Mouse (Mus musculus) adipocyte (in vitro differentiated cells): Measurements from ENCODE around the gene Prpf6.

ENCODE experiments used
- DNase-seq: peaks from one replicate; pipeline ENCODE4 v3.0.0-alpha.2; 2016; ENCODE audit warnings: low spot score

Prpf6 gene

DNA sequence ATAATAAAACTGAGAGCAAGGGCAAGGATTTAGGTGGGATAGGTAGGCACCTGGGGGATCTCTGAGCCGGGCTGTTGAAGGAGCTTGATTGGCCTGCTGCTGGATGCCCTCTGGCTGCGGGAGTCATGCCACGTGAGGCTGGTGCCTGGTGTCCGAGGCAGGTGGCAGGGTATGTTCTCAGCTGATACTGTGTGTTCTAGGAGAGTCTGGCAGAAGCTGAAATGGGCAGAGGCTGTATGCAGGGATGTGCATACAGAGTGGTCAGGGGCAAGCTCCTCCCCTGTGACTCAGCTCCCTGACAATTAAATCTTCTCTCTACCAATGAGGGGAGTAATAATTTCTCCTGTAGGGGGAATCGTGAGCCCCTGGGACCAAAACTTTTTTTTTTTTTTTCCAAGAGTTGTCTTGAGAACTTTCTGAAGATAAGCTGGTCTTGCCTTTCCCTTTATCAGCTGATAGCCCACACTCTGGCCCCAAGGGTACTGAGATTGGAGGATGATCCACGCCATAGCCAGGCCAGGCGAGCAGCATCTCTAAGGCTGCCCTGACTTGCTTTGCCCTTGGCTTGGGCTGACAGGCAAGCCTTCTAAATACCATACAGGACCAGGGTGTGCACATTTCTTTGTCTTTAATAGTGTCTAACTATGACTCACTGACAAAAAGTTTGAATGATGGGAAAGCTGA, 5.9 kb downstream of the Prpf6 start:
- DNase-seq: no peak

DNA sequence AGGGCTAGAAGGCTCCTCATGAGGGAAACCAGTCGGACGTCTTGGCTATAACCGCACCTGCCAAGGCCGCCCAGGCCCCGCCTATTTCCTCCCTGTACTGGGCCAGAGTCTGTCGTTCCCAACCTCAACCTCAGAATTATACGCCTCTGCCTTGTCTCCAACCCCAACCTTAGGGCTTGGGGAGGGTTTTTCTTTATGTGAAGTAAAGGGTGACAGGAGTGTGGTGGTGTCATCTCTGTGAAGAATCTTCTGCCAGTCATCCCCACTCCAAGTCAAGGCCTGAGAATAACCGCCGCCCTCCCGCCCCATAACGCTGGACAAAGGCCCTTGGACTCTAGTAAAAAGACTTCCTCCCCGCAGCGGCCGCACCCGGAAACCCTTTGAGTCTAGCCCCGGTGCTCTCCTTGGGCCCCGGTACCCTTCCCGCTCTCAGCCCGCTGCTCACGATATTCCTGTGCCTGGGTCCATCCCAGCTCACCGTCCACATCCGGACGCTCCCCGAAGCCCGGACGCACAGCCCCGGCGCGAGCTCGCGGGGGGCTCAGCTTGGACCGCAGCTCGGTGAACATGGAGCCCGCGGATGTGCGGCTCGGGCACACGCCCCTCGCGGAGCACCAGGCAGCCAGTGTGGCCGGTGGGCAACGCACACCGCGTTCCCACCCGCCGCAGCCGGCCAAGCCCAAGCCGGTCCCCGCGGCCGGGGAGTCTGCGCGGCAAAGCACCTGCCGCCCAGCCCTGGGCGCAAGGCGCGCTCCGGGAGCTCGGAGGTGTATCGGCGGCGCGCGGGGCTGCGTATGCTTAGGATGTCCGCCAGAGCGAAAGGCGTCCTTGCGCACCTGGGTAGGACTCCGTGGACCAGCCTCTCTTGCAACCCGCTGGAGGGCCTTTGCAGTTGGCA, 7.0 kb downstream of the Prpf6 start, which contains the start of gene Samd10:
Gene Samd10 (minus strand): TSS at position 759 of the 898 bp plus-strand sequence.
- no peak for DNase-seq

DNA sequence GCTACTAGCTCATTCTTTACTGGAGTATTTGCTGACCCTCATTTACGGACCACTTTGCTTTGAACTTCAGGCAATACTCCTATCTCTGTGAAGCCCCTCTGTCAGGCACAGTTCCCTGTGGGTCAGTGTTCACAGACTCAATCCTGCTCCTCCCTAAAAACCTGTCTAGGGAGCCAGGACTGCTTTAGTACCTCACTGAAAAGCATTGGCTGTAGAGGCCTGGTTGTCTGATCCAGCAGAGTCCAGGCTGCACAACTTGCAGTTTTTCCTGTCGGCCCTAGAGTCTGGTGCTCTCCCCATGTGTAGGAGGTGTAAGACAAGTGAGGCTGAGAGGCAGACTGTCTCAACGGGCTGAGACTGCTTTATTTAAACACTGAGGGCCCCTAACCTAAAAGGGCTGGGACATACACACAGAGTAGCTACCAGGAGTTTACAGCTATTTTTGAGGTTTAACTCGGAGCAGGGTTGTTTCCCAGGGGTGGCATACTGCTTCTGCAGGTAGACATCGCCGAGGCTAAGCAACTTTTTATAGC, 8.6 kb downstream of the Prpf6 start:
- no peak for DNase-seq

DNA sequence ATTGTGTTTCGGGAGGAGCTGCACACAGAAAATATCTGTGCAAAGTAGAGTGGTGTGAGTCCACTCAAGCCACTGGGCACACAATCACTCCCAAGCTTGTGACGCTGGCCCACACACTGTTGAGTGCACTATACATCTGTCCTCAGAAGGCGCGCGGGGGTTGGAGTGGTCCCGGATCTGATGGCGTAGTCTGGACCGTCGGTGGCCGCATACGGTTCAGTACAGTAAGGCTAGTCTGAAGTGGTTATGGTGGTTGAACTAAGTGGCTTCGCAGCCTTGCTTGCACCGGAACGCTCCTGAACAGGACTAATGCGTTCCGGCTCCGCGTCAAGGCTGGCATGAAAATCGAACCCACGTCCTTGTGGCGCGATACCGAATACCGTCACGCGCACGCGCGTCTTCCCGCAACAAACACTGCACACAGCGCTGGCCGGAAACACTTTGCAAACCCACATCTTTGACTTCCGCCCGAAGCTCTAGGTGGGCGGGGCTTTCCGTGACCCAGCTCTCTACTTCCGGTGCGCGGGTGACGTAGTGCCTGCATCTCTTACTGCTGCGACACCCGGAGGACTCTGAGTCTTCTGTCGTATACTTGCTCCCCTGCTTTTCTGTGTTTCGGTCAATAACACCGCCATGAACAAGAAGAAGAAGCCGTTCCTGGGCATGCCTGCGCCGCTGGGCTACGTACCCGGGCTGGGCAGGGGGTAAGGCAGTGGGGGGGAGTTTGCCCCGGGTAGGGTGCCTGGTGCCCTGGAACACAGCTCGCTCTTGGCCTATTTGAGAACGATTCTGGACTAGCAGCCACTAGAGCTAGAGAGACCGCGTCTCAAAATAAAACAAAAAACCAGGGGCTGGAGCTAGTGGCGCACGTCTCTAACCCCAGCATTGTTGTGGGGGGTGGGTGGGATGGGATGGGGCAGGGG, 9.4 kb downstream of the Prpf6 start:
- peak; percentile 99 for DNase-seq

DNA sequence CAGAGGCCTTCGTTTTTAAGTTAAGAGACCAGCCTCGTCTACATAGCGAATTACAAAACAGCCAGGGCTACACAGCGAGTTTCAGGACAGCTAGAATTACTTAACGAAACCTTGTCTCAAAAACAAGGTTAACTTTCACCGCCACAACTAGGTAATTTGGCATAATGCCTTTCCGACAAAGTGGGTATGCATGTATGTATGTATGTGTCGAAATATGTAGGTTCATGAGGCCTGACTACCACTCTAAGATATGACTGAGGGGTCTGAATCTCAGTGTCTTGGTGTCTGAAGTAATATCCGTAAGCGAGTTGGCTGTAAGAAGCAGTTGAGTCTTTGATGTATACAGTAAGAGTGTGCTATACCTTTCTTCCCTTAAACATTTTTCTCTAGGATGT, 10.1 kb downstream of the Prpf6 start:
- peak; percentile 24 for DNase-seq

DNA sequence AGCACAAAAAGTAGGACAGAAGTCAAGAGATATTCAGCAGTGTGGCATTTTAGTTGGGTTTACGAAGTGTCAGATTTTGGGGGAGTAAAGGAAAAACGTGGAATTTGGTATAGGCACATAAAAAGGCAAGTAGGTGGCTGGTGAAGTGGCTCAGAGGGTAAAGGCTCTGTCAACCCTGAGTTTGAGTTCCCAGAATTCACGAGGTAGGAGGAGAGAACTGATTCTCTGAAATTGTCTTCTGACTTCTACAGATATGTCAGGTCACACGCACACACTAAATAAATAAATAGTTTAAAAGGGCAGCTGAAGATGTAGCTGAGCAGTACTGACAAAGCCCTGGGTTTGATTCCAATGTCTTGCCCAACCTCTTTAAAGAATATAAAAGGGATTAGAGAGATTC, 10.7 kb downstream of the Prpf6 start:
- no peak for DNase-seq

DNA sequence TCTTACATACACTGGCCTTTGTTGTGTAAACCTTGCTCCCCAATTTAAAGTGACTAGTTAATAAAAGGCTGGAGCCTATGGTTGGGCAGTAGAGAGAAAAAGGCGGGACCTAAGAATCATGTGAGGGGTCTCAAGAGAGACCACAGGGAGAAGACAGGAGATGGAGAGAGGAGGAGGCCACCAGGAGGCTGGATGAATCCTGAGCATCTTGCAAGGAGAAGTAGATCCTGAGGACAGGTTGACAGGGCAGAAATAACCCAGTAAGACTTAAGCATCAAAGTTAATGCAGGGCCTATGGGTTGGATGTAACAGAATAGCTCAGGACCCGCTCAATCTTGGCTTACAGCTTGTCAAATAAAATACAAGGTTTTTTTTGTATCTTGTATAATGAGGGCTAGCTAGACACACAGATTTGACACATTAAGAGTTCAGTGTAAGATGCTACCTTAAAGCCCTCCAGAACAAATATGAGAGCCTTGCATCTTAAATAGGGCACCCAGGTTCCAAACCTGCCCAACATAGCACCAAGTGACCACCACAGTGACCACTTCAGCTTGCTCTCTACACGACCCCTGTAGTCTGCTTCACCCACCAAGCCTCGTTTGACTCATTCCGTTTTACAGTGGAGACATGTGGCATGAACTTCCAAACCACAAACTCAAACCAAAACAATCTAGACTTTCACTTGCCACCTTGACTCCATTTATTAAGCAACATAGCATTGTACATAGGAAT, 27.3 kb downstream of the Prpf6 start:
- no peak for DNase-seq

DNA sequence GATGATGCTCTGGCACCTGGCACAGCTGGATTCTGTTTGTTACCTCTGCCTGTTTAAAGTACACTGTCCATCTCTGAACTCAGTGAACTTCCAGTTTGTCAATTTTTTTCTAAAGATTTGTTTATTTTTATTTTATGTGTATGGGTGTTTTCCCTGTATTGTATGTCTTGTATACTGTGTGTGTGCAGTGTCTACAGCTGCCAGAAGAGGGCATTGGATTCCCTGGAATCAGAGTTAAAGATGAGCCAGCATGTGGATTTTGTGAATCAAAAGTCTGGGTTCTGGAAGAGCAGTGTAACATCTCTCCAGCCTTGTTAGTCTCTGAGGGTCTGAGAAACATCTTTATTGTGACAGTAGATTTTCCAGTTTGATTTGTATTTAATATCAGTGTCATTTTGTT, 31.7 kb downstream of the Prpf6 start:
- DNase-seq: no peak

DNA sequence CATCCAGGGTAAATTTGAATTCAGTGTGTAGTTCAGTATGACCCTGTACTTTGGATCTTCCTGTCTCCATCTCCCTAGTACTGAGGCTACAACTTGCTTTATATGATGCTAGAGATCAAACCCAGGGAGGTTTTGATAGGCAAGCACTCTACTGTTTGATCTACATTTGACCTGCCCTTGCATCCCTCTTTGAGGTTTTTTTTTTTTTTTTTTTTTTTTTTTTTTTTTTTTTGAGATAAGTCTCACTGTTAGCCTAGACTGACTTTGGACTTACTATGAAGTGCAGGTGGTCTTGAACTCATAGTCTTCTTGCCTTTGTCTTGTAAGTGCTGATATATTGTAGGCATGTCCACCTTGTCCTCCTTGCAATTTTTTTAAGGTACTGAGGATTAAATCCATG, 36.8 kb downstream of the Prpf6 start:
- no peak for DNase-seq

DNA sequence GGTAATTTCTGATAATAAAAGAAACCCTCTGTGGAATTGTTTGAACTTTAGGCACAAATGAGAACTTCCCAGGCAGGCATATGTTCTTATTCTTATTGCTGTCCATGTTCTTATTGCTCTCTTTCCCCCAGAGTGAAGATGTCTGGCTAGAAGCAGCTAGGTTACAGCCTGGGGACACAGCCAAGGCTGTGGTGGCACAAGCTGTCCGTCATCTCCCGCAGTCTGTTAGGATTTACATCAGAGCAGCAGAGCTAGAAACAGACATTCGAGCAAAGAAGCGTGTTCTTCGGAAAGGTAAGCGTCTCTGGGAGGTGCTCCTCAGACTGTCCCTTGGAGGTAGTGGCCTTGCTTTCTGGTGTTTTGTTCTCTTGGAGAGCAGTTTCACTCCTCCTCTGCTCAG, 41.0 kb downstream of the Prpf6 start:
- no peak for DNase-seq

DNA sequence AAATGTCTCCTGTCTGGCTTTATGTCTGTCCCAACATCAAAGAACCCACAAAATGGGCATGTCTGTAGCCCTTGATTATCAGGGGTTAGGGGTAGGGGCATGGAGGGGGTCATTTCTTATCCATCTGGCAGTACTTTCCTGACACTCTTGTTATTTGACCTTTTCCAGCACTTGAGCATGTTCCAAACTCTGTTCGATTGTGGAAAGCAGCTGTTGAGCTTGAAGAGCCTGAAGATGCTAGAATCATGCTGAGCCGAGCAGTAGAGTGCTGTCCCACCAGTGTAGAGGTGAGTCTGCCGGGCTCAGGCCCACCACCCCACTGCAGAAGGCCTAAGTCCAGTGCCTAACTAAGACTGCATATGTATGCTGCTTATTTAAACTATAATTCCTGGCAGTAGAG, 44.2 kb downstream of the Prpf6 start:
- DNase-seq: no peak

DNA sequence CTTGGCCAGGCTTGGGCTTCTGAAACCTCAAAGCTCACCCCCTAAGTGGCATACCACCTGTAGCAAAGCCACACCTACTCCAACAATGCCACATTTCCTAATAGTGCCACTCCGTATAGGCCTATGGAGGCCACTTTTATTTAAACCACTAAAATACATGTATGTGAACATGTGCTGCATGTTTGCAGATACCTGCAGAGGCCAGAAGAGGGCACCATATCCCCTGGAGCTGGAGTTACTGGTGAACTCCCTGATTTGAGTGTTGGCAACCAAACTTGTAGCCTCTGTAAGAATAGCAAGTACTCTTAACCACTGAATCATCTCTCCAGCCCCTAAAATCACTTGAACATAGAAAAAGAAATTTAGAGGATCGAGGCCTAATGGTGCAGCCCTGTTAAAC, 52.7 kb downstream of the Prpf6 start:
- peak; percentile 60 for DNase-seq

DNA sequence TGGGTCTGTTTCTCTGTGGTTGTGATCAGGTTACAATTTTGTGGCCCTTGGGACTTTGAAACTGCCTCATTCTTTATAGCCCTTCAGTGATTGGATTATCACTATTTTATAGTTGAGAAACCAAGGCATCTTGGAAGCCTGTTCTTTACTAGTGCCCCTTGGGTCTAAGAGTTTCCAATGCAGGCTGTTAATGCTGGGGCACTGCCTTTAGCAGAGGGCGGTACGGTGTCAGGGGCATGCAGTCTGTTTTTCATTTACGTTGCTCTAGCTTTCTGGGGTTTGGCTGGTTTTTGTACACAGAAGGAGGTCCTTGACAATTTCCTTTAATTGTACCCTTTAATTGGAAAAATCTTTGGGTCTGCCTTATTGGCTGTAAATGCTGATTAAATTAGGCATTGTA, 54.0 kb downstream of the Prpf6 start:
- no peak for DNase-seq

DNA sequence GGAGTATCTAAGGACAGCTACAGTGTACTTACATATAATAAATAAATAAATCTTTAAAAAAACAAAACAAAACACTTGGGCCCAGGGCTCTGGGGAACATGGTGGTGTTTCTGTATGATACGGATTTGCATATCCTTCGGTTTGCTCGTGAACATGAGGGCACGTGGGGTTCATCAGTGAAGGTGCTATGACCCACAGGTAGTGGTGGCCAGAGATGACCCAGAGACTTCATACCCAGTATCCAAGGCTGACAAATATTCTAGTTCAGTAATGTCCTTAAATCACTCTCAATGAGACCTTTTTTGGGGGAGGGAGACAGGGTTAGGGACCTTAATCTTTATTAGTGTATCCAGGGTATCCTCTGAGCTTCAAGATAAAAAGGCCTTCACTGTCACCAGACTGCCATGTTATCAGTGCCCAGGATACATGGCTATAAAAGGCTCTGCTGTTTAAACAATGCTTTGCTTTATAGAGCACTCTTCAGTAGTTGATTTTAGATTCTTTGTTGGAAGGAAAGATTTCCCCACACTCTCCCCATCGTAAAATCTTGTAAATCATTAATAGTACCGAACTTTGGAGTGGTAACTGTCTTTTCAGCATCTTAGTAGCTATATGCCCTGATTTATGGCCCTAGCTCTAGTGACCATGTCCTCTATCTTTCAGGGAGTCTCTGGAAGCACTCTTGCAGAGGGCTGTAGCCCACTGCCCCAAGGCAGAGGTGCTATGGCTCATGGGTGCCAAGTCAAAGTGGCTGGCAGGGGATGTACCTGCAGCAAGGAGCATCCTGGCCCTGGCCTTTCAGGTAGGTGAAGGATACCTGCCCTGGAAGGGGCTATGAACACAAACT, 55.2 kb downstream of the Prpf6 start:
- no peak for DNase-seq

DNA sequence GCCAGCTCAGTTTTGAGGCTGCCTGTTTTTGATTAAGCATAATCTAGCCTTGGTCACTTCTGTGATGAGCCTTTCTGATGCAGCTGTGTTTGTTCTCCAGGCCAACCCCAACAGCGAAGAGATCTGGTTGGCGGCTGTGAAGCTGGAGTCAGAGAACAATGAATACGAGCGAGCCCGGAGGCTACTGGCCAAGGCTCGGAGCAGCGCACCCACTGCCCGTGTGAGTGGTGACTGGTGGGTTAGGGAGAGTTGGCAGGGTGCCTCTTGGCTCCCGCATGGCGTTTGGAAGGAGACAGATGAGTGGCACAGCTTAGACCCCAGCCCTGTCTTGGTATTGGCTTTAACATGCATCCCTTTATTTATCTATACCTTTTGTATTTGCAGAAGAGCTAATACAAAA, 57.3 kb downstream of the Prpf6 start:
- DNase-seq: no peak

DNA sequence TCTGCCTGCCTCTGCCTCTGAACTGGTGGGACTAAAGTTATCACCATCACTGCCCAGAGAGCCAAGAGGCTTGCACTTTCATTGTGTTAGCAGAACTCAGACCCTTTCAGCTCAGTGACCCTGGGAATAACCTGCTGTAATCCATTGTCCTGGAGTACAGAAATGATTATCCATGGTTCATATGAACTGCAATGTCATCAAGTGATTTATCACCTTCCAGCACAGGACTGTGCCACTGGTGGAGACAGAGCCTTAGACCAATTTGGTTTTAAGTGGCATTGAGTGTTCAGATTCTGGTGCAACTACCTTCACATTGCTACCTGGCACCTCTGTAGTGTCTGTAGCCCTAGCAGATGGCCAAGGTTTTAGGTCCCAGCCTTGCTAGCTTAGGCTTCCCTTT, 61.4 kb downstream of the Prpf6 start:
- DNase-seq: no peak

DNA sequence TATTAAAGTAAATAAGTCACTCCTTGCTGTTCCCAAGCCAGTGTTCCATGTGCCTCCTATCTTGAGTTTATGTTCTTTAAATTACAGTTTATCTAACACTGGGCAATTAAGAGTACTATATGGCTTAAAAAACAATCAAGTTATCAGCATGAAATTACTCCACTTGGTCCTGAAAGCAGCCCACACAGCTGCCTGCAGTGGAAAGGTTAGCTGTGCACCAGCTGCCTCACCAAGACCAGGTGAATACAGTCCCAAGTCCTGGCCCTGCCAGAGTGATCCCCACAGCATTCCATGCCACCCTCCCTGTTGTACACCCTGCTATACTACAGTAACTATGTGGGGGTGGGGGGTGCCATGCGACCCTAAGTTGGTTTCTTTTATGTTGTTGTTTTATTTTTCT, 61.9 kb downstream of the Prpf6 start:
- DNase-seq: no peak

DNA sequence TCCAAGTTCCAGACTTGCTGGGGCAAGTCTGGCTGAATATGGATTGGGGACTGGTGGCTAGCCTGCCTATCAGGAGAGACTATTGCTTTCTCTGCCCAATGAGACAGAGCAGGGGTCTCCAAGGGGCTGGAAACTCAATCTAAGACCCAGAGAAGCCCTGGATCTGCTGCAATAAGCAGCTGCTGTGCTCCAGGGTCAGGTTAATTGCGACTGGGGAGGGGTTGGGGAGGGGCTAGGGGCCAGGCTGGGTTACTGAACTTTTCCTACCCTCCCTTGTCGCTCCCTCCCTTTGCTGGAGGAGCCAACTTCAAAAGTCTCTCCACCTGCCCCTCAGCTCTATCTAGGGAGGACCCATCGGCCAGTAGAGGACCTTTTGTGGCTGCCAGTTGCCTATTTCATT, 65.1 kb downstream of the Prpf6 start, which contains the start of gene Gm29797:
Gene Gm29797 (plus strand): TSS at position 301 of the 400 bp plus-strand sequence.
- DNase-seq: no peak

DNA sequence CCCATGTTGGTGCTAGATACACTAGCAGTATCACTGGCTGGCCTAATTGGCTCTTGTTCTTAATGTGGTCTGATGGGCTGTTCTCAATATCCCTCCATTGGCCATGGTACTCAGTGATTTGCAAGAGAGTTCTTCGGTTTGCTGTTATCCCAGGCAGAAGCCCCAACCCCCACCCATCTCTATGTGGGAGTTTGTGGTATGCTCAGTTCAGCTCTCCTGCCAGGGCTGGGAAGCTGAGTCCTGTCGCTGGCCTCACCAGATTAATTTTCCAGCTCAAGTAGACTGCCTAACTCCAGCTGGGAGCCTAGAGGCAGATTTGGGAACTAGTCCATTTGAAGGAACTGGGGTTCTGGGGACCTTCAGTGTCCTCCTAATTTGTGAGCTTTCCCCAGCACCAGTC, 65.8 kb downstream of the Prpf6 start:
- no peak for DNase-seq

DNA sequence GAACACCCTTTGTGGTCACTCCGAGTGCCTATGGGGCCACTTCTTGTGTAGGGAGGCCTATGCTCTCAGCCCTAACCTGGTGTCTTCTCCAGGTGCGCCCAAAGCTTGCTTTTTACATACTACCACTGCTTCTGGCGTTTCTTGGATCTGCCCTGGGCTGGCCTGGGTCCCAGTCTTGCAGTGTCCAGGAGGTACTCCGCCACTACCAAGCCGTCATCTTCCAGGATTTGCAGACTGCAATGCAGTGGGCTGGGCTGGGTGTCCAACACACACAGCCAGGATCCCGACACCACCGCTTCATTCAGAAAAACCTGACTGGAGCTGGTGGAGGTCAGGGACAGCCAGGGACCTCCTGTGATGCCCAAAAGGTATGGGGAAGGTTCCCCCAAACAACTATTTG, 66.9 kb downstream of the Prpf6 start:
- DNase-seq: no peak
